Mouse (Mus musculus) heart, embryonic 16.5 days (tissue): Measurements from ENCODE around the gene Gm9821. TPM values are rescaled to one million over a fixed set of nuclear protein-coding genes. Genes with fewer than 3 reads are reported as not detected.

ENCODE experiments used
- ATAC-seq: fragments of 200-750 bp; cut with Nextera tagmentation; replicated peaks from 2 replicates; pipeline ENCODE4 v1.8.0; 2017; ENCODE audit warnings: moderate number of reproducible peaks; ENCODE audit not compliant: insufficient read depth, low FRiP score; ENCODE audit errors: extremely low read depth
- H3K27ac ChIP-seq: fragments of 300-500 bp; sonication (generic); 2 replicates; pipeline ENCODE4 v1.5.1; 2014; ENCODE audit warnings: mild to moderate bottlenecking, low read length, control low read depth, moderate library complexity
- H3K27me3 ChIP-seq: fragments of 300-500 bp; sonication (generic); 2 replicates; pipeline ENCODE4 v1.6.1; 2014; ENCODE audit warnings: low read length, mixed read lengths; ENCODE audit not compliant: control insufficient read depth, insufficient read depth
- H3K36me3 ChIP-seq: fragments of 300-500 bp; sonication (generic); 2 replicates; pipeline ENCODE4 v1.6.1; 2014; ENCODE audit not compliant: control insufficient read depth, insufficient read depth
- H3K4me1 ChIP-seq: fragments of 300-500 bp; sonication (generic); 2 replicates; pipeline ENCODE4 v1.6.1; 2014; ENCODE audit warnings: low read length, mixed read lengths; ENCODE audit not compliant: control insufficient read depth, insufficient read depth
- H3K4me2 ChIP-seq: fragments of 300-500 bp; sonication (generic); 2 replicates; pipeline ENCODE4 v1.6.1; 2014; ENCODE audit warnings: low read depth, mild to moderate bottlenecking, control low read depth, low read length
- H3K4me3 ChIP-seq: fragments of 300-500 bp; sonication (generic); 2 replicates; pipeline ENCODE4 v1.5.1; 2014; ENCODE audit warnings: mild to moderate bottlenecking, control low read depth, low read length
- H3K9ac ChIP-seq: fragments of 300-500 bp; sonication (generic); 2 replicates; pipeline ENCODE4 v1.6.1; 2014; ENCODE audit warnings: low read length, control low read depth
- H3K9me3 ChIP-seq: fragments of 300-500 bp; sonication (generic); replicated peaks from 2 replicates; pipeline ENCODE4 v1.6.1; 2016; ENCODE audit warnings: low read length; ENCODE audit not compliant: control insufficient read depth
- WGBS: fragments of 180-500 bp; shearing (Covaris S2); extraction: QIAGEN DNeasy Blood & Tissue Kit; methylation state at CpG from one replicate; pipeline ENCODE4 v1.1.7; 2014; 5-methylcytosine and 5-hydroxymethylcytosine counted together
- polyA plus RNA-seq: library from polyadenylated mRNA; unstranded; fragments of >200 nt; fragmentation: Nextera tagmentation; extraction: Ambion mirVana; gene quantifications from 2 replicates; pipeline ENCODE4 v1.2.1, GENCODE M21; 2015

The Gm9821 gene
- polyA plus RNA-seq, 1 experiment from 2014 or later = 2.1 TPM

- Histone ChIP-seq H3K4me2 (peak overlapping the region; percentile 81), H3K4me3 (peak overlapping the region; percentile 56), H3K9me3 (no peaks in the 10 kb centered on the region), H3K36me3 (no peaks in the 10 kb centered on the region; the same call in 1 of the 2 replicates), H3K27me3 (no peaks in the 10 kb centered on the region), H3K9ac (peak overlapping the region; percentile 84), H3K27ac (peak overlapping the region; percentile 99), H3K4me1 (peaks cover 72% of the 10 kb centered on the region)
- ATAC-seq = peak; percentile 83
- 14% methylated on average over 15 of the region's 15 CpGs for WGBS
These were observed 5.0 kb downstream of the Gm9821 start for GRCm38 (mm10) chr2:91950275-91951085.

GRCm38 (mm10) chr2:91953825-91954224 lies 8.3 kb downstream of the Gm9821 start:
- Histone ChIP-seq H3K9ac (peak overlapping the region; percentile 30), H3K9me3 (no peaks in the 10 kb centered on the region), H3K27ac (peak overlapping the region; percentile 87), H3K4me3 (no peak overlapping the region), H3K4me1 (peaks cover 74% of the 10 kb centered on the region), H3K36me3 (no peaks in the 10 kb centered on the region), H3K4me2 (peak overlapping the region; percentile 7), H3K27me3 (no peaks in the 10 kb centered on the region)
- WGBS = 9% methylated on average over 5 of the region's 5 CpGs
- peak; percentile 29 for ATAC-seq

GRCm38 (mm10) chr2:91955121-91955591 lies 9.7 kb downstream of the Gm9821 start:
- WGBS = 71% methylated on average over 4 of the region's 4 CpGs
- H3K4me1 ChIP-seq = peaks cover 73% of the 10 kb centered on the region
- H3K4me3 ChIP-seq = no peak overlapping the region
- H3K36me3 ChIP-seq = no peaks in the 10 kb centered on the region
- no peak for ATAC-seq
- H3K9ac ChIP-seq = no peak overlapping the region
- H3K27me3 ChIP-seq = no peaks in the 10 kb centered on the region
- no peaks in the 10 kb centered on the region for H3K9me3 ChIP-seq
- H3K4me2 ChIP-seq = no peak overlapping the region
- H3K27ac ChIP-seq = peak overlapping the region; percentile 55; the same call in 1 of the 2 replicates

- Histone ChIP-seq H3K4me1 (peaks cover 71% of the 10 kb centered on the region), H3K4me3 (no peak overlapping the region), H3K27ac (no peak overlapping the region; the same call in 1 of the 2 replicates), H3K36me3 (no peaks in the 10 kb centered on the region), H3K27me3 (no peaks in the 10 kb centered on the region), H3K4me2 (no peak overlapping the region), H3K9ac (peak overlapping the region; percentile 20), H3K9me3 (no peaks in the 10 kb centered on the region)
- 82% methylated on average over 6 of the region's 6 CpGs for WGBS
- no peak for ATAC-seq
These were observed 10.4 kb downstream of the Gm9821 start for GRCm38 (mm10) chr2:91955875-91956274.

GRCm38 (mm10) chr2:91957096-91957495 lies 11.6 kb downstream of the Gm9821 start:
- Histone ChIP-seq H3K36me3 (no peaks in the 10 kb centered on the region), H3K4me3 (0 out of 2 replicates have a peak overlapping the region, but pooled peaks have one; percentile 4), H3K4me1 (peaks cover 76% of the 10 kb centered on the region), H3K27me3 (no peaks in the 10 kb centered on the region), H3K9me3 (no peaks in the 10 kb centered on the region), H3K27ac (peak overlapping the region; percentile 81), H3K4me2 (peak overlapping the region; percentile 40), H3K9ac (peak overlapping the region; percentile 43; the same call in 1 of the 2 replicates)
- ATAC-seq = peak; percentile 81
- 10% methylated on average over 4 of the region's 4 CpGs for WGBS

- Histone ChIP-seq H3K9me3 (no peaks in the 10 kb centered on the region), H3K27me3 (no peaks in the 10 kb centered on the region), H3K9ac (peak overlapping the region; percentile 38; the same call in 1 of the 2 replicates), H3K36me3 (no peaks in the 10 kb centered on the region), H3K4me1 (peaks cover 83% of the 10 kb centered on the region), H3K4me3 (no peak overlapping the region), H3K27ac (peak overlapping the region; percentile 81), H3K4me2 (no peak overlapping the region)
- ATAC-seq = no peak
- 69% methylated on average over 8 of the region's 8 CpGs for WGBS
These were observed 12.5 kb downstream of the Gm9821 start for GRCm38 (mm10) chr2:91958049-91958448.

- Histone ChIP-seq H3K4me3 (no peak overlapping the region), H3K4me2 (no peak overlapping the region), H3K9ac (peak overlapping the region; percentile 23; the same call in 1 of the 2 replicates), H3K27me3 (no peaks in the 10 kb centered on the region), H3K4me1 (peaks cover 76% of the 10 kb centered on the region), H3K9me3 (no peaks in the 10 kb centered on the region), H3K36me3 (no peaks in the 10 kb centered on the region), H3K27ac (0 out of 2 replicates have a peak overlapping the region, but pooled peaks have one; percentile 44)
- WGBS = 42% methylated on average over 10 of the region's 10 CpGs
- no peak for ATAC-seq
These were observed 13.4 kb downstream of the Gm9821 start for GRCm38 (mm10) chr2:91958701-91959457.

- no peak for ATAC-seq
- no peaks in the 10 kb centered on the region for H3K36me3 ChIP-seq
- H3K27ac ChIP-seq = no peak overlapping the region
- H3K9me3 ChIP-seq = no peaks in the 10 kb centered on the region
- peak overlapping the region; percentile 8; the same call in 1 of the 2 replicates for H3K9ac ChIP-seq
- no peaks in the 10 kb centered on the region for H3K27me3 ChIP-seq
- peaks cover 73% of the 10 kb centered on the region for H3K4me1 ChIP-seq
- WGBS = 78% methylated on average over 11 of the region's 11 CpGs
- H3K4me2 ChIP-seq = no peak overlapping the region
- H3K4me3 ChIP-seq = no peak overlapping the region
These were observed 14.3 kb downstream of the Gm9821 start for GRCm38 (mm10) chr2:91959544-91960410.
